Mouse (Mus musculus) bone marrow macrophage, adult 2 months (primary cell): ENCODE measurements around the gene Pus10. TPM values are rescaled to one million over a fixed set of nuclear protein-coding genes. Genes with fewer than 3 reads are reported as not detected.

Source experiments
- H3K27ac ChIP-seq: 2 replicates; pipeline ENCODE4 v1.5.1; 2012; ENCODE audit warnings: low read depth, low read length; ENCODE audit not compliant: insufficient read depth
- H3K4me1 ChIP-seq: 2 replicates; pipeline ENCODE4 v1.6.1; 2012; ENCODE audit warnings: low read length; ENCODE audit not compliant: control insufficient read depth, insufficient read depth
- H3K4me3 ChIP-seq: 2 replicates; pipeline ENCODE4 v1.5.1; 2012; ENCODE audit warnings: mild to moderate bottlenecking, low read length, moderate library complexity; ENCODE audit not compliant: insufficient read depth
- CTCF ChIP-seq: IDR thresholded peaks from 2 replicates; pipeline ENCODE4 v1.5.1; 2012; ENCODE audit warnings: low read depth, mild to moderate bottlenecking, low read length, moderate library complexity
- POLR2A ChIP-seq: IDR thresholded peaks from 2 replicates; pipeline ENCODE4 v1.6.1; 2012; ENCODE audit warnings: mild to moderate bottlenecking, low read depth, low read length, borderline replicate concordance
- polyA plus RNA-seq: library from polyadenylated mRNA; stranded (reverse); fragments of >200 nt; gene quantifications from 2 replicates; pipeline ENCODE4 v1.2.4, GENCODE M21; 2012; ENCODE audit not compliant: missing spikeins, insufficient read depth, insufficient read length

Gene Pus10
- polyA plus RNA-seq, 1 experiment, result 15.6 TPM

- Histone ChIP-seq H3K4me3 (peak overlapping the region; percentile 97), H3K4me1 (peaks cover 10% of the 10 kb centered on the region), H3K27ac (peak overlapping the region; percentile 94)
- TF ChIP-seq CTCF, result no peak
- TF ChIP-seq POLR2A, result no peak
These were observed 106.1 kb downstream of the Pus10 start for GRCm38 (mm10) chr11:23771507-23772097.

GRCm38 (mm10) chr11:23772471-23772870 is 107.0 kb downstream of the Pus10 start:
- Histone ChIP-seq H3K4me1 (peaks cover 4% of the 10 kb centered on the region), H3K27ac (no peak overlapping the region), H3K4me3 (no peak overlapping the region)
- TF ChIP-seq CTCF, result no peak
- no peak for TF ChIP-seq POLR2A

GRCm38 (mm10) chr11:23778787-23779201 is 113.3 kb downstream of the Pus10 start:
- no peak overlapping the region for H3K4me3 ChIP-seq
- TF ChIP-seq CTCF, result no peak
- TF ChIP-seq POLR2A, result no peak
- no peaks in the 10 kb centered on the region for H3K4me1 ChIP-seq
- H3K27ac ChIP-seq, result no peak overlapping the region

GRCm38 (mm10) chr11:23782038-23782437 is 116.6 kb downstream of the Pus10 start:
- Histone ChIP-seq H3K27ac (no peak overlapping the region), H3K4me3 (no peak overlapping the region), H3K4me1 (no peaks in the 10 kb centered on the region)
- TF ChIP-seq CTCF (no peak), POLR2A (no peak)

Other genes with a start within 250 kb of the Pus10 start
- 34.7 and 34.9 TPM in 2 replicates for gene Ahsa2, start 167.6 kb upstream of the Pus10 start, polyA plus RNA-seq
- gene 1700093K21Rik, start 144.5 kb upstream of the Pus10 start, polyA plus RNA-seq, result 0.87 and 1.1 TPM in 2 replicates
- gene 0610010F05Rik, start 32.0 kb upstream of the Pus10 start, polyA plus RNA-seq, result 10.8 and 14.9 TPM in 2 replicates
- 28.6 and 31.2 TPM in 2 replicates for gene Pex13, start 285 bp downstream of the Pus10 start, polyA plus RNA-seq
- gene Rel, start 105.3 kb downstream of the Pus10 start, polyA plus RNA-seq, result 26.6 and 26.7 TPM in 2 replicates
- 9.9 and 10.4 TPM in 2 replicates for gene Papolg, start 229.6 kb downstream of the Pus10 start, polyA plus RNA-seq